Mouse (Mus musculus): ENCODE results near the gene Rbm4. TPM values are rescaled to one million over a fixed set of nuclear protein-coding genes. Genes with fewer than 3 reads are reported as not detected.

Rbm4 gene
- total and polyA plus RNA-seq, 3 experiments, result 47.3 to 73.2 (median 68.3) TPM

- no peak for DNase-seq (ENCODE audit: extremely low read depth)
- no peaks in the 10 kb centered on the region for H3K79me2 ChIP-seq (replicated peaks; ENCODE audit: control insufficient read depth, extremely low read depth, insufficient read depth, poor library complexity, severe bottlenecking)
- dilution Hi-C loops (cut with MboI; ENCODE audit: extremely low pct_ligation_motif_present, extremely low pct_unique_long_range_greater_than_20kb, low sequenced_read_pairs) (no loop called here), in situ Hi-C loops (cut with MboI; ENCODE audit: low pct_ligation_motif_present, low pct_unique_long_range_greater_than_20kb, low sequenced_read_pairs) (loop anchor here (10.0 kb wide), 1 partner anchor 51 kb away; the partner anchor contains the start of gene Gm960)
- no peak overlapping the region for H3K27ac ChIP-seq (ENCODE audit: insufficient read depth, low read depth)
- H3K9ac ChIP-seq (ENCODE audit: insufficient read depth, low read depth), result no peak overlapping the region
- H3K9me3 ChIP-seq (replicated peaks; ENCODE audit: low read length), result no peaks in the 10 kb centered on the region
- no peaks in the 10 kb centered on the region for H3K4me1 ChIP-seq (ENCODE audit: control insufficient read depth in 1 of 2, insufficient read depth in 2 of 2)
- no peak for TF ChIP-seq ETS1 (conservative IDR thresholded peaks at IDR 0.05; ENCODE audit: low read depth, low read length)
- no peak for TF ChIP-seq POLR2A (IDR thresholded peaks at IDR 0.05; ENCODE audit: low read depth, low read length)
- no peak for TF ChIP-seq CHD2 (IDR thresholded peaks at IDR 0.05; ENCODE audit: low read length)
- TF ChIP-seq MYC (IDR thresholded peaks at IDR 0.05; ENCODE audit: low read depth, low read length), result no peak
- TF ChIP-seq ZNF384 (IDR thresholded peaks at IDR 0.05; ENCODE audit: low read depth, low read length), result no peak
- TF ChIP-seq TCF12 (IDR thresholded peaks at IDR 0.05; ENCODE audit: low read depth, low read length), result no peak
- TF ChIP-seq IRF4 (IDR thresholded peaks at IDR 0.05; ENCODE audit: low read depth, low read length), result no peak
- TF ChIP-seq PAX5 (IDR thresholded peaks at IDR 0.05; ENCODE audit: low read length), result no peak
- no peak for TF ChIP-seq MEF2A (IDR thresholded peaks at IDR 0.05; ENCODE audit: borderline replicate concordance, low read depth, low read length)
- H3K27me3 ChIP-seq (replicated peaks), result no peaks in the 10 kb centered on the region
- H3K4me2 ChIP-seq (ENCODE audit: insufficient read depth, low read depth, poor library complexity, severe bottlenecking), result no peak overlapping the region
- H3K36me3 ChIP-seq (replicated peaks in 1 of 2; ENCODE audit: control insufficient read depth in 1 of 2, insufficient read depth in 1 of 2, low read length in 1 of 2), result peaks cover 0 to 6% of the 10 kb centered on the region in 2 experiments
- no peak overlapping the region for H3K4me3 ChIP-seq (replicated peaks in 1 of 3; ENCODE audit: low read depth in 2 of 3, low read length in 2 of 3, poor library complexity in 1 of 3)
These were observed 48.0 kb downstream of the Rbm4 start for GRCm38 (mm10) chr19:4745681-4746080.

DNA sequence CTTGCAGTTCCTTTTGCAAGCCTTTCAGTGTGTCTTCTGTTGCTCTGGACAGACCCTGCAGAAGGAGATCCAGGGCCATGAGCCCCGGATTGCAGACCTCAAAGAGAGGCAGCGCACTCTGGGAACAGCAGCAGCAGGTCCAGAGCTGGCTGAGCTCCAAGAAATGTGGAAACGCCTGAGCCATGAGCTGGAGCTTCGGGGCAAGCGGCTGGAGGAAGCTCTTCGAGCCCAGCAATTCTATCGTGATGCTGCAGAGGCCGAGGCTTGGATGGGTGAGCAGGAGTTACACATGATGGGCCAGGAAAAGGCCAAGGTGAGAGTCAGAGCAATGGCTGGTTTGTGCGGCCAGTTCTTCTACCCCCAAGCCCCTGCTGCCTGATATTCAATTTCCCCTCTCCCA, 48.6 kb downstream of the Rbm4 start:
- Histone ChIP-seq H3K27ac (ENCODE audit: insufficient read depth, low read depth) (no peak overlapping the region), H3K4me3 (replicated peaks in 1 of 3; ENCODE audit: low read depth in 2 of 3, low read length in 2 of 3, poor library complexity in 1 of 3) (no peak overlapping the region), H3K9ac (ENCODE audit: insufficient read depth, low read depth) (no peak overlapping the region), H3K27me3 (replicated peaks) (no peaks in the 10 kb centered on the region), H3K79me2 (replicated peaks; ENCODE audit: control insufficient read depth, extremely low read depth, insufficient read depth, poor library complexity, severe bottlenecking) (no peaks in the 10 kb centered on the region), H3K4me2 (ENCODE audit: insufficient read depth, low read depth, poor library complexity, severe bottlenecking) (no peak overlapping the region), H3K9me3 (replicated peaks; ENCODE audit: low read length) (no peaks in the 10 kb centered on the region), H3K36me3 (replicated peaks in 1 of 2; ENCODE audit: control insufficient read depth in 1 of 2, insufficient read depth in 1 of 2, low read length in 1 of 2) (peaks cover 0 to 6% of the 10 kb centered on the region in 2 experiments), H3K4me1 (ENCODE audit: control insufficient read depth in 1 of 2, insufficient read depth in 2 of 2) (no peaks in the 10 kb centered on the region)
- dilution Hi-C loops (cut with MboI; ENCODE audit: extremely low pct_ligation_motif_present, extremely low pct_unique_long_range_greater_than_20kb, low sequenced_read_pairs), result no loop called here
- no peak for TF ChIP-seq PAX5 (IDR thresholded peaks at IDR 0.05; ENCODE audit: low read length)
- no peak for TF ChIP-seq MXI1 (IDR thresholded peaks at IDR 0.05; ENCODE audit: low read depth, low read length)
- no peak for TF ChIP-seq MAFK (IDR thresholded peaks at IDR 0.05; ENCODE audit: insufficient replicate concordance, low read length)
- no peak for TF ChIP-seq EP300 (IDR thresholded peaks at IDR 0.05; ENCODE audit: low read length)
- no peak for TF ChIP-seq USF1 (IDR thresholded peaks at IDR 0.05; ENCODE audit: low read depth, low read length)
- TF ChIP-seq JUND (conservative IDR thresholded peaks at IDR 0.05; ENCODE audit: low read depth, low read length), result no peak
- no peak for TF ChIP-seq MAX (IDR thresholded peaks at IDR 0.05; ENCODE audit: low read length)
- no peak for TF ChIP-seq TCF12 (IDR thresholded peaks at IDR 0.05; ENCODE audit: low read depth, low read length)
- TF ChIP-seq ZMIZ1 (IDR thresholded peaks at IDR 0.05; ENCODE audit: low read depth, low read length), result no peak
- DNase-seq (ENCODE audit: extremely low read depth), result no peak
- in situ Hi-C loops (cut with MboI; ENCODE audit: low pct_ligation_motif_present, low pct_unique_long_range_greater_than_20kb, low sequenced_read_pairs), result loop anchor here (10.0 kb wide), 1 partner anchor 50 kb away; the partner anchor contains the start of gene Gm960

Measured in CH12.LX (cell line).